Mouse (Mus musculus) C2C12 (cell line): ENCODE results near the gene Gm5617.

Source experiments
- CTCF ChIP-seq: IDR thresholded peaks from one replicate; pipeline ENCODE4 v1.5.1; 2011; ENCODE audit not compliant: control insufficient read depth, insufficient read depth, insufficient read length
- MAX ChIP-seq: IDR thresholded peaks from one replicate; pipeline ENCODE4 v1.6.1; 2011; ENCODE audit warnings: mild to moderate bottlenecking, control low read depth
- MYOD1 ChIP-seq: IDR thresholded peaks from one replicate; pipeline ENCODE4 v1.6.1; 2011; ENCODE audit warnings: low read depth; ENCODE audit not compliant: control insufficient read depth, insufficient read length
- USF1 ChIP-seq: IDR thresholded peaks from one replicate; pipeline ENCODE4 v1.6.1; 2011; ENCODE audit warnings: low read depth, mild to moderate bottlenecking, control low read depth, moderate library complexity

- TF ChIP-seq CTCF (no peak), MYOD1 (no peak), USF1 (no peak), MAX (no peak)
These were observed 20.9 kb upstream of the Gm5617 start for GRCm38 (mm10) chr9:48474367-48474766.
